Mouse (Mus musculus) ES-CJ7 (cell line): ENCODE measurements around the gene Mb21d2.

Experiments
- DNase-seq: peaks from one replicate; pipeline ENCODE4 v3.0.0; 2011; ENCODE audit warnings: low read depth, low spot score

The Mb21d2 gene

GRCm38 (mm10) chr16:28928815-28929685 lies at the start of gene Mb21d2:
Gene Mb21d2, minus strand, starts transcription at chr16:28929673.
- peak; percentile 87 for DNase-seq

GRCm38 (mm10) chr16:28966236-28966635 lies 36.8 kb upstream of the Mb21d2 start:
- no peak for DNase-seq

GRCm38 (mm10) chr16:28964048-28964447 lies 34.6 kb upstream of the Mb21d2 start:
- DNase-seq: no peak

- DNase-seq: no peak
These were observed 33.5 kb upstream of the Mb21d2 start for GRCm38 (mm10) chr16:28962987-28963386.

- DNase-seq: no peak
These were observed 20.3 kb upstream of the Mb21d2 start for GRCm38 (mm10) chr16:28949810-28950209.

GRCm38 (mm10) chr16:28943254-28943653 lies 13.8 kb upstream of the Mb21d2 start:
- peak; percentile 58 for DNase-seq

GRCm38 (mm10) chr16:28936181-28936792 lies 6.8 kb upstream of the Mb21d2 start:
- DNase-seq: peak; percentile 64

- peak; percentile 56 for DNase-seq
These were observed 6.2 kb upstream of the Mb21d2 start for GRCm38 (mm10) chr16:28935701-28936100.

- peak; percentile 36 for DNase-seq
These were observed 1.7 kb upstream of the Mb21d2 start for GRCm38 (mm10) chr16:28931213-28931612.

GRCm38 (mm10) chr16:28930426-28930825 lies 953 bp upstream of the Mb21d2 start:
- DNase-seq: peak; percentile 40

- peak; percentile 62 for DNase-seq
These were observed 316 bp upstream of the Mb21d2 start for GRCm38 (mm10) chr16:28929686-28930291.

- DNase-seq: peak; percentile 36
These were observed 1.0 kb downstream of the Mb21d2 start for GRCm38 (mm10) chr16:28928466-28928814.

GRCm38 (mm10) chr16:28927381-28927780 lies 2.1 kb downstream of the Mb21d2 start:
- no peak for DNase-seq

- DNase-seq: peak; percentile 61
These were observed 10.1 kb downstream of the Mb21d2 start for GRCm38 (mm10) chr16:28919320-28919885.

- DNase-seq: no peak
These were observed 14.1 kb downstream of the Mb21d2 start for GRCm38 (mm10) chr16:28915362-28915761.

GRCm38 (mm10) chr16:28914709-28915108 lies 14.8 kb downstream of the Mb21d2 start:
- DNase-seq: peak; percentile 56

- no peak for DNase-seq
These were observed 17.9 kb downstream of the Mb21d2 start for GRCm38 (mm10) chr16:28911414-28912050.

- no peak for DNase-seq
These were observed 22.9 kb downstream of the Mb21d2 start for GRCm38 (mm10) chr16:28906370-28907275.

GRCm38 (mm10) chr16:28905567-28906289 lies 23.7 kb downstream of the Mb21d2 start:
- no peak for DNase-seq
